Mouse (Mus musculus): Measurements from ENCODE around the gene Nfatc2.

- no peak for TF ChIP-seq MAX (IDR thresholded peaks at IDR 0.05)
- no peak for TF ChIP-seq MYOD1 (IDR thresholded peaks at IDR 0.05; ENCODE audit: control insufficient read depth, insufficient read length, low read depth)
- TF ChIP-seq CTCF (IDR thresholded peaks at IDR 0.05; ENCODE audit: control insufficient read depth, insufficient read depth, insufficient read length), result no peak
- TF ChIP-seq MYOG (IDR thresholded peaks at IDR 0.05; ENCODE audit: control insufficient read depth, extremely low read depth, insufficient read length), result no peak
- no peak for TF ChIP-seq USF1 (IDR thresholded peaks at IDR 0.05; ENCODE audit: low read depth)
- TF ChIP-seq FOSL1 (IDR thresholded peaks at IDR 0.05; ENCODE audit: insufficient read depth, low read length, poor library complexity, severe bottlenecking), result no peak
- TF ChIP-seq CEBPB (IDR thresholded peaks at IDR 0.05; ENCODE audit: low read depth), result no peak
Measured at GRCm38 (mm10) chr2:168461865-168462264, 139.6 kb downstream of the Nfatc2 start.

Data from C2C12 (cell line).